Mouse (Mus musculus) neutrophil, adult 65 days (primary cell): ENCODE results near the gene Rbm4b. TPM values are rescaled to one million over a fixed set of nuclear protein-coding genes. Genes with fewer than 3 reads are reported as not detected.

ENCODE experiments used
- total RNA-seq: library from RNA; stranded (reverse); gene quantifications from 2 replicates; pipeline ENCODE4 v1.2.4, GENCODE M21; 2023

Gene Rbm4b
- total RNA-seq, result 10.2 and 11.6 TPM in 2 replicates

DNA sequence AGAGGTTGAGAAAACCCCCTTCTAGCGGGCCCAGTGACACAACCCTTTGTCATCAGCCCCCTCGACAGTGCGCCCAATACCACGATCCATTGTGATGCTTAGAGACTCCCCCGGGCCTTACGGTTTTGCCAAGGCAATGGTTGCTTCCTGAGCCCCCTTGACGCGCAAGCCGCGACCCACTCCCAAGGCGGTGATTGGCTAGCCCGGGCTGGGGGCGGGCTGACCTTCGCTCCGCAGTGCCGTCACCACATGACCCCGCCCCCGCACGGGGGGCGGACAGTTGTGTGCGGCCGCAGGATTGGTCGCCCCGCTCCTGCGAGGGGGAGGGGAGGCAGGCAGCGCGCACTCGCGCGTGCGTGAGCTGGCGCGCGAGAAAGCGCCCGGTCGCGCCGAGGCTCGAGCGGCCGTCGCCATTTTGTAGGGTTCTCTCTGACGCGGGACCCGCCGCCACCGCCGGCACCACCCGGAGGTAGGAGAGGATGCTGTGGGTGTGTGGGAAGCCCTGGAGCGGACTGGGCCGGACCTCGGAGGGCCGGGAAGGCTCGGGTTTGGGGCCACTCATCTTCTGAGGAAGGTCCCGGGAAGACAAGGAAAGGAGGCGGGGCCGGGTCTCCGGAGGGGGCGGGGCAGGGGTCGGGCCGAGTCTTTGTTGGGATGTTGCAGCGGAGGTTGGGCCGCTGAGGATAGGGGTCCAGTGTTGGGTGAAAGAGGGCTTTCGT, at the start of gene Rbm4b:
Gene Rbm4b, plus strand, starts transcription at position 305 of the 719 bp plus-strand sequence.

DNA sequence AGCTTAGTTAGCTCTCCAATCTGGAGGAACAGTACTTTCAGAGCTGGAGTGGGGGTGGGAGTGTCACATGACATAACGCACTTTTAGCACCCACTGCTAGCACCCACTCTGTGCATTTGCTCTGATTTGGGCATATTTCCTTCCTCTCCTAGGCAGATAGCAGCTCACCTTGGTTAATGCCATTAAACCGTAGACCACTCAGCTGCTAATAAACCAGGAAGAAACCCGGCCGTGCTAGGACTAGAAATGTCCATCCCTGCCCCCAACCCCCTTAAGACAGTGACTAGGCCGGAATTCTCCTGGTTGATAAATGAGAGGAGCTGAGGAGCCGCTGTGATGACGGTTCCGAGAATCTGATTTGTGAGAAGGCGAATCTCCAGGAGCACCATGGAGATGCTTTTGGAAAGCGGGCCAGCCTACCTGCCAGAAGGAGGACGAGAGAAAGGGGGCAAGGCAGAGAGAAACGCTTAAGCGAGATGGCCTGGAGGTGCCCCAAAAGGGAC, 45.1 kb upstream of the Rbm4b start, which contains the start of gene Sptbn2:
Gene Sptbn2, plus strand, starts transcription at position 70 of the 503 bp plus-strand sequence.

DNA sequence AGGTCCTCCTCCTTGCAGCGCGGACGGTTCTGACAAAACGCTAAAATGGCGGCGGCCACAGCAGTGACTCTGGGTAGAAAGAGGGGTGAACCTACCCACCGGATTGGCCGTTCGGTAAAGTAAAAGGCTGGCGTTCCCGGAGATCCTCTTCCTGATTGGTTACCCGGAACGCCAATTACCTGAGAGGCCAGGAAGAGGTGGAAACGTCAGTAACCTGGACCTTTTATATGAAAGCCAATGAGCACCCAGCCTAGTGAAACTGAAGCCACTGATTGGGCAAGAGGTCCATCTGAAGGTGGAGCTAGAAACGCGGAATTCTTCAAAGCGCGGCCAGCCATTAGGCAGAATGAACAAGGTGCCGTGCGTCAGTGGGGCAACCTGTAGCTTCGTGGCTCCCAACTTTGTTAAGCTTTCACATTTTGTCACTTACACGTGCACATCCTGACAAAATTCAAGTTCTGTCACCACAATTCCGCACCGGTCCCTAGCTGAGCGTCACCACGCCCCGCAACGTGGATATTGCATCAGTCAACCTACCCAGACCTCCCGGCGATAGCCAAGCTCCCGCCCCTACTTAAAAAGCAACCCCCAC, 37.6 kb downstream of the Rbm4b start, which contains the start of gene Rbm4:
Gene Rbm4, minus strand, starts transcription at position 71 of the 592 bp plus-strand sequence.

DNA sequence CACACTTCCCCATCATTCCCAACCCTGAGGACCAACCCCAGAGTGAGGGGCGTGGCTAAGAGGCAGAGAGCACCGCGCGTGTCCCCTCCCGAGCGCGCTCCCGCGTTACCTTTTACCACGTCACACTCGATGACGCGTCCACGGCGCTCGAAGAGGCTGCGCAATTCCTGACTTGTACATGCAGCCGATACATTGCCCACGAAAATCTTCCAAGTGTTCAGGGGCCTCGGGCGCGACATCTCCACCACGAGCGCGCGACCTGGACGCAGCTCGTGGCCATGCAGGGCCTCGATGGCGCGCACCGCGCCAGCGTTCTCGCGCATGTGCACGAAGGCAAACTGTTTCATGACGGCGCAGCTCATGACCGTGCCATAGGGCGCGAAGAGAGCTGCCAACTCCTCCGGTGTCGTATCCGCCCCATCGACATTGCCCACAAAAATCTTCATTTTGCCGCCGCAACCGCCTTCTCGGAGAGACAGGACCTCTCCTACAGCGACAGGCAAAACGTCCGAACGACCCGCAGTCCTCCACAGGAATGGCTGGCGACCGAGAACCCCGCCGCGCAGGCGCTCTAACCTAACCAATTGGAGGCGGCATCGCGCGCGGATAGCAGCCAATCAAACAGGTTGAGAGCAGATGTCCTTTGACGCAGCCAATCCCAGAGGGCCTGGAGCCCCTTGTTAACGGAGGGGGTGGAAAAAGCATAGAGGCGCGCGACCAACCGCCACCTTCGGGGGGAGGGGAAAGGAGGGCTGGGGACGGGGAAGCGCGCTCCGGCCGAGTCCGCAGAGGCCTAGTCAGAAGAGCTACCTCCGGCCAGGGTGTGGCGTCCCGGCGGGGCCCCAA, 55.0 kb downstream of the Rbm4b start, which contains the start of the genes Gm21992 and Rbm14:
Gene Gm21992, minus strand, starts transcription at position 550 of the 846 bp plus-strand sequence.
Gene Rbm14, minus strand, starts transcription at position 572 of the 846 bp plus-strand sequence.

Other genes starting within 250 kb of the Rbm4b start
- gene Pcx, start 246.0 kb upstream of the Rbm4b start, total RNA-seq, result 1.5 and 1.7 TPM in 2 replicates
- 0.29 and 0.76 TPM in 2 replicates for gene Lrfn4, start 140.8 kb upstream of the Rbm4b start, total RNA-seq
- 11.7 and 17.7 TPM in 2 replicates for gene Rce1, start 130.9 kb upstream of the Rbm4b start, total RNA-seq
- not detected in 2 replicates for gene Gm960, start 57.8 kb upstream of the Rbm4b start, total RNA-seq
- gene Sptbn2, start 45.3 kb upstream of the Rbm4b start, total RNA-seq, result 0.05 TPM in 1 of 2 replicates, not detected in the other
- 38.2 and 43.7 TPM in 2 replicates for gene Rbm4, start 37.4 kb downstream of the Rbm4b start, total RNA-seq
- gene Gm21992, start 55.1 kb downstream of the Rbm4b start, total RNA-seq, result 11.1 and 17.9 TPM in 2 replicates
- gene Rbm14, start 55.1 kb downstream of the Rbm4b start, total RNA-seq, result 35.2 and 39.3 TPM in 2 replicates
- 8.4 and 9.7 TPM in 2 replicates for gene Ccs, start 82.8 kb downstream of the Rbm4b start, total RNA-seq
- not detected in 2 replicates for gene Ccdc87, start 82.9 kb downstream of the Rbm4b start, total RNA-seq
- gene Ctsf, start 98.6 kb downstream of the Rbm4b start, total RNA-seq, result 0.92 and 1.1 TPM in 2 replicates
- gene Actn3, start 121.4 kb downstream of the Rbm4b start, total RNA-seq, result not detected in 2 replicates
- 2.9 and 5.0 TPM in 2 replicates for gene Zdhhc24, start 122.2 kb downstream of the Rbm4b start, total RNA-seq
- gene Bbs1, start 150.1 kb downstream of the Rbm4b start, total RNA-seq, result 0.29 TPM in 1 of 2 replicates, not detected in the other
- 49.8 and 60.7 TPM in 2 replicates for gene Dpp3, start 171.8 kb downstream of the Rbm4b start, total RNA-seq
- gene Peli3, start 186.6 kb downstream of the Rbm4b start, total RNA-seq, result not detected in 2 replicates
- 7.8 and 9.4 TPM in 2 replicates for gene Mrpl11, start 205.7 kb downstream of the Rbm4b start, total RNA-seq
- not detected in 2 replicates for gene Npas4, start 233.8 kb downstream of the Rbm4b start, total RNA-seq